ENCODE assay signal across 8 mouse cellular contexts in genomic region chr16:90676920-90677574, GRCm38 (mm10). TPM values are rescaled to one million over a fixed set of nuclear protein-coding genes. Genes with fewer than 3 reads are reported as not detected.
DNase-seq lines count a peak whose midpoint lies in the region; ATAC-seq and TF ChIP-seq lines count a peak whose summit lies in the region.

No protein-coding gene starts in this region.

- 0 out of 2 replicates have a peak overlapping the region, but pooled peaks have one; percentile 9 for H3K4me2 ChIP-seq in kidney, postnatal 0 days (ENCODE audit: low read length)
- H3K4me2 ChIP-seq in myocyte (ENCODE audit: low read depth) = peak overlapping the region; percentile 2
- no peak overlapping the region for H3K4me2 ChIP-seq in hindbrain, embryonic 12.5 days (replicated peaks)

- H3K9me3 ChIP-seq in kidney, postnatal 0 days (replicated peaks; ENCODE audit: low read length) = no peaks in the 10 kb centered on the region
- no peaks in the 10 kb centered on the region; the same call in 1 of the 2 replicates for H3K9me3 ChIP-seq in hindbrain, embryonic 12.5 days (replicated peaks)

- no peaks in the 10 kb centered on the region for H3K79me2 ChIP-seq in myocyte (ENCODE audit: control insufficient read depth, insufficient read depth)

- no peak overlapping the region for H3ac ChIP-seq in myocyte (ENCODE audit: control insufficient read depth, insufficient read length)

- no peak overlapping the region for H3K4me3 ChIP-seq in kidney, postnatal 0 days (replicated peaks; ENCODE audit: low read depth, low read length)
- no peak overlapping the region for H3K4me3 ChIP-seq in myocyte
- no peak overlapping the region for H3K4me3 ChIP-seq in hindbrain, embryonic 12.5 days

- no peaks in the 10 kb centered on the region for H3K36me3 ChIP-seq in kidney, postnatal 0 days (ENCODE audit: insufficient read depth, low read length)
- no peaks in the 10 kb centered on the region for H3K36me3 ChIP-seq in myocyte (ENCODE audit: control insufficient read depth, insufficient read depth)
- H3K36me3 ChIP-seq in hindbrain, embryonic 12.5 days = no peaks in the 10 kb centered on the region

- no peaks in the 10 kb centered on the region for H3K4me1 ChIP-seq in kidney, postnatal 0 days (replicated peaks; ENCODE audit: insufficient read depth, low read length)
- H3K4me1 ChIP-seq in hindbrain, embryonic 12.5 days = no peaks in the 10 kb centered on the region

- ATAC-seq in kidney, postnatal 0 days (replicated peaks; ENCODE audit: low FRiP score, low read depth) = peak; percentile 40; the same call in 1 of the 2 replicates
- no peak for ATAC-seq in megakaryocyte-erythroid progenitor cell, adult 5-6 weeks (replicated peaks; ENCODE audit: low FRiP score, low TSS enrichment, poor library complexity, severe bottlenecking)
- ATAC-seq in hindbrain, embryonic 12.5 days (ENCODE audit: low FRiP score) = no peak

- H3K9ac ChIP-seq in kidney, postnatal 0 days (ENCODE audit: low read depth, low read length) = no peak overlapping the region
- H3K9ac ChIP-seq in hindbrain, embryonic 12.5 days = no peak overlapping the region

- H3K27ac ChIP-seq in kidney, postnatal 0 days = no peak overlapping the region
- no peak overlapping the region for H3K27ac ChIP-seq in hindbrain, embryonic 12.5 days

- 12% methylated on average over 20 of the region's 20 CpGs for WGBS in kidney, postnatal 0 days
- 78% methylated on average over 20 of the region's 20 CpGs for WGBS in hindbrain, embryonic 12.5 days

- TF ChIP-seq POLR2A in myocyte (IDR thresholded peaks at IDR 0.05; ENCODE audit: insufficient read length, low read depth) = no peak

- H3K27me3 ChIP-seq in kidney, postnatal 0 days (ENCODE audit: insufficient read depth, low read length) = no peaks in the 10 kb centered on the region
- H3K27me3 ChIP-seq in myocyte (ENCODE audit: control insufficient read depth, insufficient read depth, insufficient read length) = peaks cover 5% of the 10 kb centered on the region
- no peaks in the 10 kb centered on the region for H3K27me3 ChIP-seq in hindbrain, embryonic 12.5 days

- TF ChIP-seq CTCF in kidney, postnatal 0 days (IDR thresholded peaks at IDR 0.05; ENCODE audit: low read depth) = no peak

- peak; percentile 6 to 22 for DNase-seq in spleen, postnatal 36 days (ENCODE audit: low spot score in 2 of 2)
- DNase-seq in spleen, postnatal 14 days (ENCODE audit: low spot score in 2 of 2) = no peak
- peak; percentile 67 for DNase-seq in gastrocnemius, adult 18-20 months (ENCODE audit: low spot score)
- DNase-seq in kidney, postnatal 0 days (ENCODE audit: low spot score) = peak; percentile 74
- DNase-seq in c-Kit-positive CD71-positive TER-119-positive erythroid progenitor cells, embryonic 14.5 days (ENCODE audit: low spot score) = no peak

TF ChIP-seq in myocyte, 11 proteins besides CTCF, POLR2A, EP300 and RAD21:
- TF ChIP-seq E2F4 (IDR thresholded peaks at IDR 0.05; ENCODE audit: insufficient read depth) = no peak
- TF ChIP-seq REST (IDR thresholded peaks at IDR 0.05; ENCODE audit: insufficient read depth, insufficient read length) = no peak
- TF ChIP-seq SRF (IDR thresholded peaks at IDR 0.05; ENCODE audit: control insufficient read depth, insufficient read length, low read depth) = no peak
- no peak for TF ChIP-seq USF1 (IDR thresholded peaks at IDR 0.05; ENCODE audit: low read depth)

RNA-seq across cellular contexts. Expression of gene Mis18a, which starts 50.2 kb away (rescaled TPM):
- under 1 TPM; 0.68 to 1.00 TPM for total RNA-seq in gastrocnemius, adult 18-20 months (2021)
- polyA plus RNA-seq in kidney, postnatal 0 days (2015; fragmentation: Nextera tagmentation; extraction: Ambion mirVana) = 41.4 and 44.5 TPM in 2 replicates
- 4.6 TPM for polyA plus RNA-seq in myocyte (2012; fragmentation: generic; extraction: Trizol)
- total RNA-seq in megakaryocyte-erythroid progenitor cell, adult 5-6 weeks (2014; fragmentation: Nextera tagmentation) = 29.4 and 52.1 TPM in 2 replicates
- total RNA-seq in megakaryocyte-erythroid progenitor cell, adult 5-6 weeks (2017) = 34.1 and 43.1 TPM in 2 replicates
- polyA plus RNA-seq in hindbrain, embryonic 12.5 days (2016; fragmentation: Nextera tagmentation; extraction: Ambion mirVana) = 48.5 and 49.5 TPM in 2 replicates

Comparison
In these comparisons a context has a peak if more than half of its experiments do, and no peak if none do; other contexts are left out.
1. DNase-seq: peak in spleen, postnatal 36 days (2 of 2), gastrocnemius, adult 18-20 months (single experiment) and kidney, postnatal 0 days (single experiment); none in spleen, postnatal 14 days (0 of 2) and c-Kit-positive CD71-positive TER-119-positive erythroid progenitor cells, embryonic 14.5 days (single experiment).